Comparison of ENCODE assay signal across 8 mouse cellular contexts in the genomic region with DNA sequence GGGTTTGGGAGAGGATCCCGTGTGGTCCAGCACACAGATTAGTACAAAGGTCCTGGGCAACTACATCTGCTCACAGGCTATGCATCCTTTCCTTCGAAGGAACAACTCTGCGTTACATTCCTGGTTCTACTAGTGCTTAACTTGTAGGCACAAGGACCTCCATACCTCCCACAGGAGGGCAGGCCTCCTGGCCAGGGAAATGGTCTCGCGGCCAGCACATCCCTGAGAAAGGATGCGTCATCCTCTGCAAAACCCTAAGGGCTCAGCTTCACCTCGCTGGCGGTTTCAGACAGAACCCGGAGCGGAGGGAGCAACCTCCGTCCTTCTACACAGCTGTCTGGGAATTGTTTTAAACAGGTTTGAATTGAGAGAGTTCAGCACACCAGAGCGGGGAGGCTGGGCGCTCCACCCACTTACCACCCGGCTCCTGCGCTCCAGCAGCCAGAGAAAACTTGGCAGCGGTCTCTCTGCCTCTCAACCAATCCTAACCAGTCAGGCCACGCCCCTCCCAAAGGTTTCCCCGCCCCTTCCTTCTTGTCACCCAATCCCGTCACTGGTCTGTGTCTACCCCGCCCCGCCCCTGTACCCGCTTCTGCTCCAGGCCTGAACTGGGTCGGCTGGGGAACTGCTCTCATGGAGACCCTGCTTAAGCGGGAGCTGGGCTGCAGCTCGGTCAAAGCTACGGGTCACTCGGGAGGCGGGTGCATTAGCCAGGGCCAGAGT. TPM values are rescaled to one million over a fixed set of nuclear protein-coding genes. Genes with fewer than 3 reads are reported as not detected.
DNase-seq lines count a peak whose midpoint lies in the region; ATAC-seq and TF ChIP-seq lines count a peak whose summit lies in the region.

A gene (plus strand): TSS at position 572 of the 723 bp plus-strand sequence.

- no peak for TF ChIP-seq CTCF in E14TG2a.4 (conservative IDR thresholded peaks at IDR 0.05; ENCODE audit: low read length)
- peak; percentile 31 for TF ChIP-seq CTCF in heart, postnatal 0 days (IDR thresholded peaks at IDR 0.05; ENCODE audit: low read depth)
- TF ChIP-seq CTCF in testis, adult 2 months (IDR thresholded peaks at IDR 0.05; ENCODE audit: control insufficient read depth, insufficient read depth, insufficient replicate concordance, low read depth, low read length) = no peak

- H3K9me3 ChIP-seq in E14TG2a.4 (ENCODE audit: low read length) = no peaks in the 10 kb centered on the region
- no peaks in the 10 kb centered on the region for H3K9me3 ChIP-seq in forebrain, embryonic 12.5 days
- H3K9me3 ChIP-seq in heart, postnatal 0 days (replicated peaks; ENCODE audit: control insufficient read depth, low read length) = no peaks in the 10 kb centered on the region
- H3K9me3 ChIP-seq in liver, embryonic 16.5 days (replicated peaks; ENCODE audit: control insufficient read depth, low read length) = no peaks in the 10 kb centered on the region
- H3K9me3 ChIP-seq in neural tube, embryonic 13.5 days = no peaks in the 10 kb centered on the region

- peak within 1 kb of the TSS; percentile 80 for H3K4me2 ChIP-seq in forebrain, embryonic 12.5 days
- peak within 1 kb of the TSS; percentile 86 for H3K4me2 ChIP-seq in heart, postnatal 0 days (ENCODE audit: low read depth, low read length)
- peak within 1 kb of the TSS; percentile 78 for H3K4me2 ChIP-seq in liver, embryonic 16.5 days (ENCODE audit: low read depth, low read length)
- peak within 1 kb of the TSS; percentile 83 for H3K4me2 ChIP-seq in neural tube, embryonic 13.5 days

- peak within 1 kb of the TSS; percentile 69 for H3K27ac ChIP-seq in forebrain, embryonic 12.5 days
- peak within 1 kb of the TSS; percentile 71 for H3K27ac ChIP-seq in heart, postnatal 0 days (ENCODE audit: low read depth)
- peak within 1 kb of the TSS; percentile 92 for H3K27ac ChIP-seq in liver, embryonic 16.5 days (ENCODE audit: low read length)
- peak within 1 kb of the TSS; percentile 79 for H3K27ac ChIP-seq in neural tube, embryonic 13.5 days (replicated peaks)
- peak within 1 kb of the TSS; percentile 80 for H3K27ac ChIP-seq in testis, adult 2 months (ENCODE audit: control insufficient read depth, insufficient read depth, low read depth, low read length)

- peak; percentile 61 for TF ChIP-seq POLR2A in testis, adult 2 months (IDR thresholded peaks at IDR 0.05; ENCODE audit: control insufficient read depth, low read depth, low read length)

- peak within 1 kb of the TSS; percentile 89 for H3K4me3 ChIP-seq in E14TG2a.4 (replicated peaks; ENCODE audit: low read length)
- peak within 1 kb of the TSS; percentile 74 for H3K4me3 ChIP-seq in forebrain, embryonic 12.5 days (replicated peaks)
- H3K4me3 ChIP-seq in heart, postnatal 0 days (ENCODE audit: low read depth, low read length) = peak within 1 kb of the TSS; percentile 68
- peak within 1 kb of the TSS; percentile 85 for H3K4me3 ChIP-seq in liver, embryonic 16.5 days (ENCODE audit: low read depth, low read length)
- peak within 1 kb of the TSS; percentile 73 for H3K4me3 ChIP-seq in neural tube, embryonic 13.5 days
- H3K4me3 ChIP-seq in testis, adult 2 months (ENCODE audit: control insufficient read depth, low read depth, low read length) = peak within 1 kb of the TSS; percentile 91

- no peaks in the 10 kb centered on the region for H3K27me3 ChIP-seq in E14TG2a.4 (ENCODE audit: insufficient read depth, low read length)
- no peaks in the 10 kb centered on the region for H3K27me3 ChIP-seq in forebrain, embryonic 12.5 days
- H3K27me3 ChIP-seq in heart, postnatal 0 days (ENCODE audit: control insufficient read depth, insufficient read depth, low read length) = no peaks in the 10 kb centered on the region
- no peaks in the 10 kb centered on the region for H3K27me3 ChIP-seq in liver, embryonic 16.5 days (ENCODE audit: control insufficient read depth, insufficient read depth, low read depth, low read length)
- H3K27me3 ChIP-seq in neural tube, embryonic 13.5 days = no peaks in the 10 kb centered on the region
- no peaks in the 10 kb centered on the region for H3K27me3 ChIP-seq in testis, adult 2 months (ENCODE audit: control insufficient read depth, insufficient read depth, low read length)

- DNase-seq in c-Kit-positive CD71-positive TER-119-positive erythroid progenitor cells, embryonic 14.5 days (ENCODE audit: low spot score) = peak; percentile 100
- DNase-seq in heart, postnatal 0 days (ENCODE audit: low spot score) = peak; percentile 99
- DNase-seq in kidney, postnatal 4 days = peak; percentile 100

- WGBS in forebrain, embryonic 12.5 days = 2% methylated on average over 28 of the region's 28 CpGs
- 2% methylated on average over 28 of the region's 28 CpGs for whole genome bisulfite sequencing in heart, postnatal 0 days
- WGBS in liver, embryonic 16.5 days (ENCODE audit: insufficient replicate concordance) = 3% methylated on average over 28 of the region's 28 CpGs
- 2% methylated on average over 28 of the region's 28 CpGs for WGBS in neural tube, embryonic 13.5 days

- no peak for TF ChIP-seq EP300 in heart, postnatal 0 days (IDR thresholded peaks at IDR 0.05; ENCODE audit: low read depth)

- H3K4me1 ChIP-seq in E14TG2a.4 (replicated peaks; ENCODE audit: low read depth, low read length) = peaks cover 13% of the 10 kb centered on the region
- H3K4me1 ChIP-seq in forebrain, embryonic 12.5 days = peaks cover 16% of the 10 kb centered on the region
- peaks cover 11% of the 10 kb centered on the region for H3K4me1 ChIP-seq in heart, postnatal 0 days (ENCODE audit: control insufficient read depth, insufficient read depth)
- peaks cover 31% of the 10 kb centered on the region for H3K4me1 ChIP-seq in liver, embryonic 16.5 days (ENCODE audit: control insufficient read depth, low read depth, low read length)
- peaks cover 15% of the 10 kb centered on the region for H3K4me1 ChIP-seq in neural tube, embryonic 13.5 days (replicated peaks)
- H3K4me1 ChIP-seq in testis, adult 2 months (ENCODE audit: control insufficient read depth, insufficient read depth, low read length) = peaks cover 4% of the 10 kb centered on the region

- peak; percentile 100 for ATAC-seq in forebrain, embryonic 12.5 days (ENCODE audit: low FRiP score)
- peak; percentile 100 for ATAC-seq in heart, postnatal 0 days (ENCODE audit: insufficient read depth, low read depth)
- ATAC-seq in liver, embryonic 16.5 days (ENCODE audit: low read depth) = peak; percentile 99
- peak; percentile 100 for ATAC-seq in neural tube, embryonic 13.5 days (ENCODE audit: low read depth)

- H3K36me3 ChIP-seq in E14TG2a.4 (ENCODE audit: insufficient read depth, low read length) = no peaks in the 10 kb centered on the region; the same call in 1 of the 2 replicates
- H3K36me3 ChIP-seq in forebrain, embryonic 12.5 days (replicated peaks) = no peaks in the 10 kb centered on the region
- H3K36me3 ChIP-seq in heart, postnatal 0 days (replicated peaks; ENCODE audit: control insufficient read depth, insufficient read depth, low read length) = peaks cover 8% of the 10 kb centered on the region; the same call in 1 of the 2 replicates
- H3K36me3 ChIP-seq in liver, embryonic 16.5 days (ENCODE audit: control insufficient read depth, insufficient read depth) = peaks cover 13% of the 10 kb centered on the region
- H3K36me3 ChIP-seq in neural tube, embryonic 13.5 days = 0 out of 2 replicates have a peak, but pooled peaks cover 2% of the 10 kb centered on the region
- no peaks in the 10 kb centered on the region; the same call in 1 of the 2 replicates for H3K36me3 ChIP-seq in testis, adult 2 months (ENCODE audit: control insufficient read depth, insufficient read depth, low read length)

- peak within 1 kb of the TSS; percentile 78 for H3K9ac ChIP-seq in forebrain, embryonic 12.5 days
- H3K9ac ChIP-seq in heart, postnatal 0 days (replicated peaks; ENCODE audit: low read depth, low read length) = peak within 1 kb of the TSS; percentile 76
- H3K9ac ChIP-seq in liver, embryonic 16.5 days (ENCODE audit: low read depth, low read length) = peak within 1 kb of the TSS; percentile 93
- H3K9ac ChIP-seq in neural tube, embryonic 13.5 days = peak within 1 kb of the TSS; percentile 77

RNA-seq across cellular contexts. Expression of the gene that starts here (rescaled TPM):
- polyA plus RNA-seq in forebrain, embryonic 12.5 days (2016; fragmentation: Nextera tagmentation; extraction: Ambion mirVana) = 7.3 and 7.7 TPM in 2 replicates
- total RNA-seq in heart, postnatal 0 days (2014; rRNA removed; ENCODE audit: low replicate concordance) = 7.0 and 12.4 TPM in 2 replicates
- polyA plus RNA-seq in heart, postnatal 0 days (2015; fragmentation: Nextera tagmentation; extraction: Ambion mirVana) = 4.5 and 4.8 TPM in 2 replicates
- 28.2 and 36.4 TPM in 2 replicates for polyA plus RNA-seq in liver, embryonic 16.5 days (2015; fragmentation: Nextera tagmentation; extraction: Ambion mirVana)
- 11.8 and 12.2 TPM in 2 replicates for polyA plus RNA-seq in neural tube, embryonic 13.5 days (2015; fragmentation: Nextera tagmentation; extraction: Ambion mirVana)
- polyA plus RNA-seq in testis, adult 2 months (2012; rRNA removed) = 7.1 and 8.0 TPM in 2 replicates

Comparison
In these comparisons a context has a peak if more than half of its experiments do, and no peak if none do; other contexts are left out.
1. Peak in every context shown above with its lines: DNase-seq, ATAC-seq, H3K4me3 ChIP-seq and H3K27ac ChIP-seq.